Mouse (Mus musculus) neural tube, embryonic 15.5 days (tissue): ENCODE measurements around the gene Nudt22. TPM values are rescaled to one million over a fixed set of nuclear protein-coding genes. Genes with fewer than 3 reads are reported as not detected.

Source experiments
- ATAC-seq: fragments of 200-750 bp; cut with Nextera tagmentation; 2 replicates; pipeline ENCODE4 v1.8.0; 2017; ENCODE audit warnings: mild to moderate bottlenecking, moderate TSS enrichment, moderate library complexity; ENCODE audit not compliant: low FRiP score
- H3K27ac ChIP-seq: fragments of 300-500 bp; sonication (generic); replicated peaks from 2 replicates; pipeline ENCODE4 v1.5.1; 2015; ENCODE audit warnings: mild to moderate bottlenecking, inconsistent platforms
- H3K27me3 ChIP-seq: fragments of 300-500 bp; sonication (generic); replicated peaks from 2 replicates; pipeline ENCODE4 v1.6.1; 2015; ENCODE audit warnings: inconsistent platforms
- H3K36me3 ChIP-seq: fragments of 300-500 bp; sonication (generic); 2 replicates; pipeline ENCODE4 v1.6.1; 2015; ENCODE audit warnings: inconsistent platforms
- H3K4me1 ChIP-seq: fragments of 300-500 bp; sonication (generic); 2 replicates; pipeline ENCODE4 v1.6.1; 2015; ENCODE audit warnings: inconsistent platforms
- H3K4me2 ChIP-seq: fragments of 300-500 bp; sonication (generic); 2 replicates; pipeline ENCODE4 v1.6.1; 2015; ENCODE audit warnings: inconsistent platforms, mild to moderate bottlenecking, moderate library complexity
- H3K4me3 ChIP-seq: fragments of 300-500 bp; sonication (generic); replicated peaks from 2 replicates; pipeline ENCODE4 v1.5.1; 2015; ENCODE audit warnings: mild to moderate bottlenecking, inconsistent platforms
- H3K9ac ChIP-seq: fragments of 300-500 bp; sonication (generic); replicated peaks from 2 replicates; pipeline ENCODE4 v1.6.1; 2015; ENCODE audit warnings: mild to moderate bottlenecking, inconsistent platforms
- H3K9me3 ChIP-seq: fragments of 300-500 bp; sonication (generic); replicated peaks from 2 replicates; pipeline ENCODE4 v1.6.1; 2016; ENCODE audit warnings: inconsistent platforms
- WGBS: fragments of 180-500 bp; shearing (Covaris S2); methylation state at CpG from one replicate; pipeline ENCODE4 v1.1.7; 2015; ENCODE audit warnings: mixed read lengths; 5-methylcytosine and 5-hydroxymethylcytosine counted together
- polyA plus RNA-seq: library from polyadenylated mRNA; unstranded; fragments of >200 nt; fragmentation: Nextera tagmentation; extraction: Ambion mirVana; gene quantifications from 2 replicates; pipeline ENCODE4 v1.2.1, GENCODE M21; 2015

The Nudt22 gene
- polyA plus RNA-seq, 1 experiment from 2014 or later = 24.8 TPM

DNA sequence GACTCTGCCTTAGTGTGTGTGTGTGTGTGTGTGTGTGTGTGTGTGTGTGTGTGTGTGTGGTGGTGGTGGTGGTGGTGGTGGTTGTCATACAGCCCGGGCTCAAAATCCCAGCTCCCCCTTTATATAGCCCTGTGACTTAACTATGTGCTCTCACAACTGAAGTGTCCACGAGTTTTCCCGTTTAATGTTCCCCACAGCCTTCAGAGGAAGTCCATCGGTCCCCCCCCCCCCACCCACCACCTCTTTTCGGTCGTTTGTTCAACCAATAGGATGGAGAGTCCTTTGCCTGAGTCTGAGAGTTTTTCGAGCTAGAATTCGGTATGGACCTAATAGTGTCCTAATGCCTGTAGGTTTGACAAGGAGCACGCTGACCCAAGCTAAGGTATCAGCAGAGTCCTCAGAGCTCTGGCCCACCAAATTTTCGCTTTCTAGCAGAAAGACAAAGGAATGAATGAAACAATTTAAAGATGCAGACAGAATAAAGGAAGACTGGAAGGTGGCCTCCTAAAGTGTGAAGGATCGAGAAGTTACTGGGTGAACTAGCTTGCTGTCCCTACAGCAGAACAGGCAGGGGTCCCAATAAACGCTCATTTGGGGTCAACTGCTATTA, 22.2 kb downstream of the Nudt22 start:
- Histone ChIP-seq H3K36me3 (peaks cover 14% of the 10 kb centered on the region), H3K9me3 (no peaks in the 10 kb centered on the region), H3K4me3 (peak overlapping the region; percentile 59), H3K27me3 (peaks cover 6% of the 10 kb centered on the region), H3K4me1 (peaks cover 59% of the 10 kb centered on the region), H3K4me2 (peak overlapping the region; percentile 82), H3K9ac (peak overlapping the region; percentile 74), H3K27ac (peak overlapping the region; percentile 93)
- 37% methylated on average over 12 of the region's 12 CpGs for WGBS
- no peak for ATAC-seq

DNA sequence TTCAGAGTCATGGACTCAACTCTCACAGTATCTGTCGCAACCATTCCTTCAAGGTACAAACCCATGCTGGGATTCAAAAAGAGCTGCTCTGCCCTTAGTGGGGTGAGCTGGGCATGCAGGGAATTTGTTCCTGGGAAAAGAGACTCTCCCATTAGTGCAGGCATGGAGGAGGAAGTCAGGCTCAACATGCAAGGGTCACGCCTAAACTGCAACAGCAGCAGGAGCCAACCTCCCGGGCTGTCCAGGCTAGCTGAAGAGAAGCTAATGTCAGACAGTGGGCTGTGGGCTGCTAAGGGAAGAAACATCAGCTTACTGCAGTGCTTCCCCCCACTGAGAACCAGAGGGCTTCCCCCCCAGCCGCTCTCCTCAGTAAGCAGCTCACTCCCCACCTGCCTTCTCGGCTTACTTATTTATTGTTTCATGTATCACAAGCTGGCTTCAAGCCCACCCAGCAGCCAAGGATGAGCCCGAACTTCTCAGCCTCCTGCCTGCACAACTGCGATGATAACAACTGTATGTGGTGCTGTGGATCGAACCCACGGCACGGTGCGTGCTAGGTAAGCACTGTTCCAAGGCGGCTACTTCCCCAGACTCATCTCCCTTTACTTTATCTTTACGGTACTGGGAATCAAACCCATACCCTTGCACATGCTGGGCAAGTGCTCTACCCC, 23.5 kb downstream of the Nudt22 start:
- no peak overlapping the region for H3K4me2 ChIP-seq
- no peak overlapping the region for H3K27ac ChIP-seq
- H3K4me1 ChIP-seq = peaks cover 52% of the 10 kb centered on the region
- H3K4me3 ChIP-seq = no peak overlapping the region
- no peaks in the 10 kb centered on the region for H3K9me3 ChIP-seq
- peaks cover 2% of the 10 kb centered on the region for H3K36me3 ChIP-seq
- ATAC-seq = no peak
- peaks cover 12% of the 10 kb centered on the region for H3K27me3 ChIP-seq
- 85% methylated on average over 13 of the region's 13 CpGs for whole genome bisulfite sequencing
- H3K9ac ChIP-seq = no peak overlapping the region

DNA sequence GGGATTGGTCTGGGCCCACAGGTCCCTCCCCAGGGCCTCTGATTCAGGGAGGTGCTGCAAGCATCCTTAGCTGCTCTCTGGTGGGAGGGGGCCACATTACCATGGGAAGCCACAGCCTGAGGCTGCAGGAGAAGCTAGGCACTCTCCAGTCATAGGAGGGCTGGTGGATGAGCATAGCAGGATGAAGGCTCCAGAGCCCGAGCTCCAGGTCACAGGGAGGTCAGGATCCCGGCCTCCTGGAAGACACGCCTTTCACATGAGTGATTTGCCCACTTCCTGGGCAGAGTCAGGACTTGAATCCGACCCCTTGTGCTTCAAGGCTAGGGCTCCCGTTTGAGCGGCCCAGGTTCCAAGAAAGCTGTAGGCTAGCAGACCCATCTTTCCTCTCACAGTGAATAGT, 24.3 kb downstream of the Nudt22 start:
- 29% methylated on average over 6 of the region's 6 CpGs for WGBS
- Histone ChIP-seq H3K9ac (no peak overlapping the region; the same call in 1 of the 2 replicates), H3K4me2 (no peak overlapping the region), H3K4me3 (no peak overlapping the region), H3K9me3 (no peaks in the 10 kb centered on the region), H3K27ac (no peak overlapping the region), H3K36me3 (no peaks in the 10 kb centered on the region), H3K27me3 (peaks cover 12% of the 10 kb centered on the region), H3K4me1 (peaks cover 45% of the 10 kb centered on the region)
- ATAC-seq = no peak

DNA sequence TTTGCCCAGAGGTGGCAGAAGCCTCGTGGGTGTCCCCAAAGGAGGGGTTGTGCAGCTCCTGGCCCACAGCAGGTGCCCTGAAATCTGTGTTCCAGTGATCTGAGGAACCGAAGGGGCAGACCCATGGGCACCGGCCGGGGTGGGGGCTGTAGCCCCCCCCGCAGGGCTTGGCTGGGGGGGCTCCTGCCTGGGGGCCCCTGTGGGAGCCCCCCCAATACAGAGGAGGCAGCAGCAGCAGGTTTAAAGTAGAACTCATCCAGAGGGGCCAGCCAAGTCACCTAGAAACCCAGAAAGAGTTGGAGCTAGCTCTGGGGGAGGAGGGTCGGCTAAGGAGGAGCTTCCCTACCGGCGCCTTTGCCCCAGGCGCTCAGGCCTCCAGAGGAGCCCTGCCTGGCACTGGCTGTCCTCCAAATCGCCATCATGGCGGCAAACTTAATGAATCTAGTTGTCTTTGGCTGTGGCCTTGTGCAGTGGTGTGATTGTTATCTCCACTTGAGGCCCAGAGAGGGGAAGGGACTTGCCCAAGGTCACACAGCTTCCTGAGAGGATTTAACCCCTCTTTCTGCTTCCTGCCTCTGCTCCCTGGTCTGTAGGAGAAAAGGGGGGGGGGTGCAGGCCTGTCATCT, 25.3 kb downstream of the Nudt22 start:
- Histone ChIP-seq H3K4me3 (peak overlapping the region; percentile 45; the same call in 1 of the 2 replicates), H3K9me3 (no peaks in the 10 kb centered on the region), H3K36me3 (no peaks in the 10 kb centered on the region), H3K4me2 (peak overlapping the region; percentile 57), H3K27me3 (peaks cover 12% of the 10 kb centered on the region), H3K9ac (no peak overlapping the region), H3K4me1 (peaks cover 34% of the 10 kb centered on the region), H3K27ac (no peak overlapping the region)
- WGBS = 18% methylated on average over 11 of the region's 11 CpGs
- no peak for ATAC-seq

DNA sequence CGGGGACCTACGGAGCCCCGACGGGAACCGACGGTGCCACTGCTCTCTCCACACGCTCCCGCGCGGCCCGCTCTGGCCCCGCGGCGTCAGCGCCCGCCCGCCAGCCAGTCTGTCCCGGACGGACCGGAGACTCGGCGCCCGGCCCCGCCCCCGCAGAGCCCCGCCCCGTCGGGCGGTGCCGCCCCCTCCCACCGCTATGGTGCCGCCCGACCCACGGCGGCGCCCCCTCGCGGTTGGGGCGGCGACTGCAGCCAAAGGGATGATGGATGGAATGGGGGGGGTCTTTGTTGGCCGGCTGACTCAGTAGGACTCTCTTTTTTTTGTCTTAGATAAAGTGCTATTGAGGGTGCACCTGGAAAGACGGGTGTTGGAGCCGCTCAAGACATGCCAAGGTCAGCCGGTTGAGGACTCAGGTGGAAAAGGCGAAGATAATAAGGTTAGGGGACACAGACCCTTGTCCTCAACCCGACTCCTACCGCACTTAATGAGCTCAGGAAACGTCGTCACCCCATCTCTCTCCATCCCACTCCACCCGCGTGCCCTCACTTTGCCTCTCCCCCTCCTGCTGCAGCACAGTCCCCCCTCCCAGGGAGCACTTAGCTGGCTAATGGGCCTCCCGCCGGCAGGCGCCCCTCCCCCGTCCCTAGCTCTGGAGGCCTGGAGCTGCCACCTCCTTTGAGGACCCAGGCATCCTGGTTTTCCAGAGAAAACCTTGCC, 26.1 kb downstream of the Nudt22 start:
- no peak for ATAC-seq
- no peak overlapping the region for H3K27ac ChIP-seq
- H3K4me3 ChIP-seq = peak overlapping the region; percentile 45
- H3K27me3 ChIP-seq = peaks cover 12% of the 10 kb centered on the region
- no peaks in the 10 kb centered on the region for H3K9me3 ChIP-seq
- peaks cover 32% of the 10 kb centered on the region for H3K4me1 ChIP-seq
- WGBS = under 1% methylated on average over 54 of the region's 55 CpGs
- peak overlapping the region; percentile 44 for H3K9ac ChIP-seq
- peak overlapping the region; percentile 57 for H3K4me2 ChIP-seq
- no peaks in the 10 kb centered on the region for H3K36me3 ChIP-seq

DNA sequence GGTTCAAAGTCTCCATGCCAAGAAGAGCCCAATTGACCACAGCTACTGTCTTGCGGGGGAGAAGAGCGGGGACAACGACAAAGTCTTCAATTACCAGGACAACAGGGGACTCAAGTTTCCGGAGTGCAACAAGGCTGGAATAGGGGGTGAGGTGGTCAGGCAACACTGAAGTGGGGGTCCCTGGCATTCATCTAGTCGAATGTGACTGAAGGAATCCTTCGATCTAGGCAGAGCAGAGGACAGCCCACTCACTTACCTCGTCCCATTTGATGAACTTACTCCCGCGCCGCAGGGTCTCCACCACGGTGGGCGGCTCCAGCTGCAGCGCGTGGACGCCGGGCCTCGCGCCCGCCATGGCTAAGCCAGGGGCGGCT, 26.6 kb downstream of the Nudt22 start:
- Histone ChIP-seq H3K27ac (no peak overlapping the region), H3K4me3 (peak overlapping the region; percentile 45), H3K27me3 (peaks cover 12% of the 10 kb centered on the region), H3K4me2 (peak overlapping the region; percentile 57), H3K4me1 (peaks cover 32% of the 10 kb centered on the region), H3K36me3 (no peaks in the 10 kb centered on the region), H3K9ac (peak overlapping the region; percentile 44), H3K9me3 (no peaks in the 10 kb centered on the region)
- no peak for ATAC-seq
- 2% methylated on average over 20 of the region's 20 CpGs for WGBS

DNA sequence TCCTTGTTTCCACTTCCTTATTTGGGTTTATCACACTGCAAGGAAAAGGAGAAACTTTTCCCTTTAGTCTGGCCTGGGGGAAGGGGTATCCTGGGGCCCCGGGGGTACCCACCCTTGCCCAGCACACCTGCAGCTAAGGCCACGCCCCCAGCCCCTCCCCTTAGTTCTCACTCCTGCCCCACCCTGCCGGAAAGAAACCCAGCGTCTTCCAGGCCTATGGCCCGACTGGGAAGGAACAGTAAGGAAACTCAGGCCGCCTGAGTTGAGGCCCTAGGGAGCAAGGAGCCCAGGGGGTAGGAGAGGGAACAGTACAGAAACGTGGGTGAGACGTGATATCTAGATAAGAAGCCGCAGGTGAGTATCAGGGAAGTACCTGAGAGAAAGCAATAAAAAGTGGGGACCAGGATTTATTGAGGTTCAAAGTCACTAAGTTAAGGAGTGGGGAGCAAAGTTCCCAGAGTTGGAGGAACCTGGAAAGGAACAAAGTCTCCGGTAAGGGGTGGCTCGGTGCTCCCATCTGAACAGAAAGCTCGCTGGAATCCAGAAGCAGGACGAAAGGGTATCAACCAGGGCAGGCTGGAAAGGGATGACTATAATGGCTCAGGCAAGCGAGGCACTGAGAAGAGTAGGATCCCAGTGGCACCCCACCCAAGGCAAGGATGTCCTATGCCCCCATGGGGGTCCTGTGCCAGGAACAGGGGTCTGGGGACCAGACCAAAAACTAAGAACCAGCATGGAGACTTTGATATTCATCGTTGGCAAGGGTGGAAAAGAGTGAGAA, 27.2 kb downstream of the Nudt22 start:
- 10% methylated on average over 15 of the region's 15 CpGs for WGBS
- Histone ChIP-seq H3K27me3 (peaks cover 12% of the 10 kb centered on the region), H3K27ac (no peak overlapping the region), H3K36me3 (no peaks in the 10 kb centered on the region), H3K9me3 (no peaks in the 10 kb centered on the region), H3K9ac (peak overlapping the region; percentile 44; the same call in 1 of the 2 replicates), H3K4me1 (peaks cover 27% of the 10 kb centered on the region), H3K4me2 (peak overlapping the region; percentile 57), H3K4me3 (peak overlapping the region; percentile 45)
- no peak for ATAC-seq

DNA sequence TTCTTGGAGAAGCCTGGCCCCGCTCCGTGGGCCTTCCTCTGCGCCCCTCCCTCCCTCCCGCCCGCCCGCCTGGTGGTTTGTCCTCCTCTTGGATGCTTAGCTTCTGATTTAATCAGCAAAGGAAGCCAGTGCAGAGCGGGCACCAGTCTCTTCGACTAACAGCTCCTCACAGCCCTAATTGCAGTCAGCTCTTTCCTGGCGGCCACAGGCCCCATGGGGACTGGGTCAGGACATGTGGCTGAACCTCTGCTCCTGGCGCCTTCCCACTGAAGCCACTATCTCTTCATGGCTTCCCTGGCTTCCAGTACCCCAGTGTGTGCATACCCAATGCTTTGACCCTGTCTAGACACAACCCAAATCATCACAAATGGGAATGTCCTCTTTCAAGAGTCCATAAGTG, 39.5 kb downstream of the Nudt22 start:
- ATAC-seq = no peak
- H3K4me3 ChIP-seq = no peak overlapping the region
- H3K4me1 ChIP-seq = peaks cover 18% of the 10 kb centered on the region
- H3K27ac ChIP-seq = no peak overlapping the region
- WGBS = 86% methylated on average over 10 of the region's 10 CpGs
- no peak overlapping the region for H3K9ac ChIP-seq
- no peaks in the 10 kb centered on the region for H3K9me3 ChIP-seq
- H3K4me2 ChIP-seq = no peak overlapping the region
- no peaks in the 10 kb centered on the region for H3K27me3 ChIP-seq
- H3K36me3 ChIP-seq = peaks cover 16% of the 10 kb centered on the region; the same call in 1 of the 2 replicates

DNA sequence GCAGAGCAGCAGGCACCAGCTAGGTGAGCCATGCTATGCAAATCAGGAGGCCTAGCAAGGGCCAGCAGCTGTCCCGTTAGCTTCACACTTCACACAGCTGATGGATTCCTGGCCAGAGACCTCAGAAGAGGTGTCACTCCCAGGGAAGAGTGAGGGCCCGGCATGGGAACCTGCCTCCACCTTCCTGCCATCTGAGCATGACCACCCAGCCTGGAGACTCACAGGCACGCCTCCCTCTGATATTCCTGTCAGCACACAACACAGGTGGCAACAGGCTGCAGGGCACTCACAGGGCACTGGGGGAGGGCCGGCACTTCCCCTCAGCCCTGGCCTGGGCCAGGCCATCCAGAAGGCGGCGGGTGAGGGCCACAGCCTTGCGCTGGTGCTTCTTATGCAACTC, 40.5 kb downstream of the Nudt22 start:
- Histone ChIP-seq H3K4me2 (no peak overlapping the region), H3K9me3 (no peaks in the 10 kb centered on the region), H3K27me3 (no peaks in the 10 kb centered on the region), H3K4me3 (no peak overlapping the region), H3K4me1 (peaks cover 18% of the 10 kb centered on the region), H3K36me3 (peaks cover 16% of the 10 kb centered on the region; the same call in 1 of the 2 replicates), H3K9ac (no peak overlapping the region), H3K27ac (no peak overlapping the region)
- ATAC-seq = no peak
- WGBS = 91% methylated on average over 7 of the region's 7 CpGs

DNA sequence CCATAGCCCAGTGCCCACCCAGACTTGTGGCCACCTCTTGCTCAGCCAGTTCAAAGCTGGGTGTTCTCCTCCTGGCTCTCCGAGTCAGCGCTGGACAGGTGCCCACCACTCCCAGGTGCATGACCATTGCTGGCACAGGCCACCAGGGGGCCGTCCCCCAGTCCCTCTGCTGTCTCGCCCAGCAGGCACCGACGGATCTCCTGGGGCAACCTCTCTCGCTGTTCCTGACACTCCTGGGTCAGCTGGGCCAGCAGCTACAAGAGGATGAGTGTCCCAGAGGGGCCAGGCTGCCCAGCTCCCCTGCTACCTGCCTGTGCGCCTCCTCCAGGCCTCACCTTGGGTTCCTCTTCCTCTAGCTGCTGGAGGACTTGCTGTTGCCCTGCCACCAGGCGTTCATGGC, 41.9 kb downstream of the Nudt22 start:
- no peak for ATAC-seq
- no peak overlapping the region for H3K9ac ChIP-seq
- 58% methylated on average over 9 of the region's 9 CpGs for WGBS
- no peak overlapping the region for H3K27ac ChIP-seq
- peaks cover 13% of the 10 kb centered on the region; the same call in 1 of the 2 replicates for H3K36me3 ChIP-seq
- H3K4me3 ChIP-seq = no peak overlapping the region
- no peaks in the 10 kb centered on the region for H3K9me3 ChIP-seq
- peaks cover 32% of the 10 kb centered on the region for H3K4me1 ChIP-seq
- H3K4me2 ChIP-seq = no peak overlapping the region
- H3K27me3 ChIP-seq = no peaks in the 10 kb centered on the region

DNA sequence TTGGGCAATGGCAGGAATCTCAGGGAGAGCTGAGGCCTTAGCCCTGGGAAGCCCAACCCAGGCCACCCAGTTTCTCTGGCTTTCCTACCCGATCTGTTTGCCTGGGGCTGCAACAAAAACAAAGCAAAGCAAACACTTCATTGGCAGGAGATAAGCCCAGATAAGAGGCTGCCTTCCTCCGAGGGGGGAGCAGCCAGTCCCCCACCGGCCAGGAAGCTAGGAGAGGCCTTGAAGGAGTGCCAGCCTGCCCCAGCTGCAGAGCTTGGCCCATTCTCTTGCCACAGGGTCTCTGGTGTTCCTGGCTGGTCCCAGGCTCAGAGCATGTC, 43.2 kb downstream of the Nudt22 start:
- Histone ChIP-seq H3K4me3 (peak overlapping the region; percentile 56), H3K9me3 (no peaks in the 10 kb centered on the region), H3K36me3 (peaks cover 11% of the 10 kb centered on the region; the same call in 1 of the 2 replicates), H3K9ac (peak overlapping the region; percentile 58), H3K4me2 (peak overlapping the region; percentile 99), H3K27ac (peak overlapping the region; percentile 90), H3K27me3 (no peaks in the 10 kb centered on the region), H3K4me1 (peaks cover 33% of the 10 kb centered on the region)
- WGBS = 42% methylated on average over 3 of the region's 3 CpGs
- ATAC-seq = no peak
